Mouse (Mus musculus) ES-CJ7 (cell line): ENCODE measurements at regions not wholly inside any gene's neighbourhood (a gene's known extent, or its start where the extent isn't known, plus 50 kb on each side); places are given as distances from the start of the nearest gene placed in this dataset.

Experiments used
- DNase-seq: peaks from one replicate; pipeline ENCODE4 v3.0.0; 2011; ENCODE audit warnings: low read depth, low spot score

DNA sequence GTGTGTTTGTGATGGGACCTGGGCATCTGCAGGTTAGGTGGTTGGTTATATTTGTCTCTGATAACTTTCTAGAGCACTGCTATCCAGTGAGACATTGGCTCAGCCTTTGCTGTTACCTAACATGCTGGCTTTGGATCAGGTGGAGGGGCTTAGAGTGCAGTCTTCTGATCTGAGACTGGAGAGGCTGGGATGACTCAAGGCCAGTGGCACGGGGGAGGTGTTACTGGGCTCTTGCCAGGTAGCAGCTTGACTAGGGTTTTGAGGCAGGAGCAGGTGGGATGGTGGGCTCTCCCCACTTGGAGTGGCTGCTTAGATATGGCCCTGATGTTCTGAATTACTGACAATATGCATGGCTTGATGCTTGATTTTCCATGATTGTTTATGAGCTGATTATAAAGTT is 236.0 kb downstream of the Zfp704 start:
- DNase-seq: no peak

GRCm38 (mm10) chr3:9370096-9370495 is 239.8 kb downstream of the Zfp704 start:
- DNase-seq: peak; percentile 42

DNA sequence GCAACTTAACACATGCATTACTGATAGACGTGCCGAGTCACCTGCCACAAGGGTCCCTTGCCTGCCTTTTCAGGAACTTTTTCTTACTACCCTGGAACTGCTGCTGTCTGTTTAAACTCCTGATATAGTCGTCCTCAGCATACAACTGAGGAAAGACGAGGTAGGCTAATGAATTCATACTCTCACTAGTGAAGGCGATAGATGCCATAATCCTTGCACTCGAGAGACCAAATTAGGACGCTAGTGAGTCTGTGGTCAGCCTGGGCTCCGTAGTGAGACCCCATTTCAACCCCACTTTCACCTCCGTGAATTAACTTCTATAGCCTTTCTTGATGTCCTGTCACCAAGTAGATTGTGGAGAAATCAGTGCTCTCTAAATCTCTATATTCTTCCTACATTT is 244.1 kb downstream of the Zfp704 start:
- DNase-seq: no peak

DNA sequence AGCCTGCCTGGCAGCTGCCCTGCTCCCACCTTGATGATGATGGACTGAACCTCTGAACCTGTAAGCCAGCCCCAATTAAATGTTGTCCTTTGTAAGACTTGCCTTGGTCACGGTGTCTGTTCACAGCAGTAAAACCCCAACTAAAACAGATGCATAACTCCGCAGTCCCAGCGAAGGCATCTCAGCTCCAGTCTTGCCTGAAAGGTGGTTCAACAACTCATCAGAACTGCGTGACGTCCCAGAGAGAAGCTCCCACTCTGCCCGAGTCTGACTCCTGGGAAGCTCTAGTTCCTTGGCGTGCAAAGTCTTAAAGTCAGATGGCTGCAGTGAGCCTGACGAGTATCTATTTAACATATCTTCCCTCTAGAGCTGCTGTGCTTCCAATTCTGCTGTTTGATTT is 250.7 kb downstream of the Zfp704 start:
- DNase-seq: no peak

DNA sequence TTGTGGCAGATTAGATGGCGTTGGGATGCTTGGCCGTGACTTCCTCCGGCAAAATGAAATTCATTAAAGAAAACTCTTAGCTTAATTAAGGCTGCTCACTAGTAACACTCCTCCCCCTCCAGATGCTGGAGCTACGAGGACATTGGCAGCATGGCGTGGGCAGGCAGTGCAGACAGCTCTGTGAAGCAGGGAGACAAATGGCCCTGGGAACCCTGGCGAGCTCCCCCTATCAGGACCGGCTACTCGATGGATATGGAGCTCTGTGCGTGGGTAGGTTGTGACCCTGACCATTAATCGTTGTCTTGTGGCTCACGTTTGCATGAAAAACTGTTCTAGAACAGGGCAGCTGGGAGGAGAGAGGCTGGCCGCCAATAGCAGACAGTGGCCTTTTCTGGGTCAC is 251.8 kb downstream of the Zfp704 start:
- no peak for DNase-seq

GRCm38 (mm10) chr3:9357639-9358038 is 252.2 kb downstream of the Zfp704 start:
- no peak for DNase-seq

DNA sequence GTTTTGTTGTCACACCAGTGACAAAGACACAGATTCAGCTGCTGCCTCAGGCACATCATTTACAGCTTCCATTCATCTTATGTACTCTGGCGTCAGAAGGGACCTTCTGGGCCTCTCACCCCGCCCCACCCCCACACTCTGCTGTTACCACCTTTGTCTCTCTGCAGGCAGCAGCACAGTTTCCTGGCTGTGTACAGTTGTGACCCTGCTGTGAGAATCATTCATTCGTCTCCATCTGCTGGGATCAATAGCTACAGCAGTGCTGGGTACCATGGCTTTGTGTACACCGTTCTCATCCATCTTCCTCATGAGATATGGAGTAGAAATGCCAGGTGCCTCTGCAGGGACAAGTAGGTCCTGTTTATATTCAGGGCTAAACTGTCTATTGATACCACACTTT is 254.0 kb downstream of the Zfp704 start:
- DNase-seq: peak; percentile 28

DNA sequence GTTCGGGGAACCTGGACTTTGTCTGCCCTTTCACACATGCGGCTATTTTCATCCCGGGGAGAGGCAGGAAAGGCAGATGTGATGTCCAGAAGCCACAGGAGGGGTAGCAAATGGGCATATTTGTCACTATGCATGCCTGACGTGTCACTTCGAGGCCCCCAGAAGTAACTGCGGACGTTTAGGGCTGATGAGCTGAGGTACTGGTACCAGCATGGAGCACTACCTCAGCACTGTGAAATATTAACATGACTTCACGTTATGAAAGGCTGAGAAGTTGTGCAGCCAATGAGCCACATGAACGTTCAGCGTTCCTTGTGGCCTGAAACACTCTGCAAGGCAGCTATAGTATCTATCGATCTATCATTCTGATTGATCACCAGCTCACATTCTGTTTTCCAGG is 255.1 kb downstream of the Zfp704 start:
- DNase-seq: no peak

DNA sequence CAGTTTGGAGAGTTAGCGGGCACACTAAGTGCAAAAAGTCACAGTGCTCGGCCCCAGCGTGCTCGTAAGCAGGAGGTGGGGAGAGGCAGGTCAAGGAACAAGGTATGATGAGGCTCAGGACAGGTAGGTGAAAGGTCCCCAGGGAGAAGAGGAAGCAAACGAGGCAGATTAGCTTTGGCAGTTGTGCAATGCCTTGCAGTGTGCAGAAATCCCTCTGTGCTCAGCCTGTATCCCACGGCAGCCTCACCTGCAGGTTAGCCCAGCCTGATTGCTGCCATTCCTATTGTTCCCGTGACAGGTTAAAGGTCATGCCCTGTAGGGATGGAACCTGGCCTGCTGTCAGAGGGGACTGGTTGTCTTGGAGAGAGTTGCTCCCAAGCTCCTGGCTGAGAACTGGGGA is 257.6 kb downstream of the Zfp704 start:
- DNase-seq: peak; percentile 29

DNA sequence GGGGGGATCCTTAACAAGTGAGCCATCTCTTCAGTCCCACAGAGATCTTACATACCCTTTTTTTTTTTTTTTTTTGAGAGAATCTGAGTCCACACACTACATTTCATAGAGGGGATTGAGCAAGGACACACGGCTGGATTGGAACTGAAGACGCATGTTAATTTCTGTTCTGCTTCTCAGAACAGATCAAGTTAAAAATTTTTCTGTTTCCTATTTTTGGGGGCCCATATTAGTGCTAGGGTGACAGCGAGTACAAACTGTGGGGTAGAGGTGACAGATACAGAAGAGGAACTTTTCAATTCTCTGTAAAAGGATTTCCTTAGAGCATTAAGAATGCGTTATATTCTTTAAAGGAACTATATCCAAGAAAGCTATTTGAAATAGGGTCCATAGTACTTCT is 260.1 kb downstream of the Zfp704 start:
- no peak for DNase-seq

DNA sequence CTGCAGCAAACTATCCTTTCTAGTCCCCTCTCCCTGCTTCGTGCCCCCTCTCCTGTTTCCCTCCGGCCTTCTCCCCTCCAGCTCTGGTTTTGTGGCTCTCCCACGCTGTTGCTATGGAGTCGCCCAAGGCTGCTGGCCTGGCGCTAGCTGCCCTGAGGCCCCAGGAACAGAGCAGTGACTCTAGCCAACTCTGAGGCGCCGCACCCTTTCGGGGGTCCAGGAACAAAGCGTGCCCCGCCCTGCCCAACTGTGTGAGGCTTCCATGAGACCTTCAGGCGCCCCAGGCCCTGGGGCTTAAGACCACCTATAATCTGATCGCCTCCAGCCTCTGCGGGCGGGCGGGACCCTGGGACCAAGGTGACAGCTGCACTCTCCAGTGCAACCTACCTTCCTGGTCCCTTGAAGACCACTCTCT is 262.4 kb downstream of the Zfp704 start:
- DNase-seq: peak; percentile 54

GRCm38 (mm10) chr3:9346857-9347445 is 262.9 kb downstream of the Zfp704 start:
- DNase-seq: peak; percentile 34

DNA sequence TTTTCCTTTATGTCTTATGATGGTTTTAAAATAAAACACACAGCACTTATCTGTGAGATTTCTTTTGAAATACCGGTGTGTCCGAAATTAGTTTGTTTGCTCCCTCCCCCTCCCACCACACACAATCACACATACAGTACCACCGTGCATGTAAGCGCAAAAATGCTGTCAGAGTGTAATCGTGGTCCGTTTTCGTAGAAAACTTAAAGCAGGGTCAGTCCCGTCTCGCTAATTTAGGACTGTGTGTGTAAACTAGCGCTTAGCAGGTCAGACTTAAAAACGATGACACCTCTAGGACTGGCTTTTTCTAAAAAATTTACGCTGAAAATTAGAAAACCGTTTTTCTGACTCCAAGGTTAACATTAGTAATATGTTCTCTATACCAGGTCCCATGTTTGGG is 263.5 kb downstream of the Zfp704 start:
- no peak for DNase-seq

DNA sequence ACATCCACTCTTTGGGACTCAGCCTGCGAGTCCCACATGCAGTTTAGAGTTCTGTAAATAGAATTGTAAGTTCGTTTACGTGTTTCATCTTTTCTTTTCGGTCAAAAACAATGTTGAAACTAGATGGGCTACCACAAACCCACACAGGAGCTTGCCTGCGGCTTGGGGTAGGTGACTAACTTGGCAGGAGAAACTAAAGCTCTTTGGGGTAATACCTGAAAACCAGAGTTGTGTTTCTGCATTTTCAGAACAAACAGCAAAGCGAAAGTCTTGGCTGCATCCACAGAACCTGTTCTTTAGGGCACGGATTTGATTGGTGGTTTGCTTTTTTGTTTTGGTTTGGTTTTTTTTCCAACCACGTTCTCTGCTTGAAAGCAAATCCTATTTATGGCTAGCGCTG is 264.0 kb downstream of the Zfp704 start:
- no peak for DNase-seq

DNA sequence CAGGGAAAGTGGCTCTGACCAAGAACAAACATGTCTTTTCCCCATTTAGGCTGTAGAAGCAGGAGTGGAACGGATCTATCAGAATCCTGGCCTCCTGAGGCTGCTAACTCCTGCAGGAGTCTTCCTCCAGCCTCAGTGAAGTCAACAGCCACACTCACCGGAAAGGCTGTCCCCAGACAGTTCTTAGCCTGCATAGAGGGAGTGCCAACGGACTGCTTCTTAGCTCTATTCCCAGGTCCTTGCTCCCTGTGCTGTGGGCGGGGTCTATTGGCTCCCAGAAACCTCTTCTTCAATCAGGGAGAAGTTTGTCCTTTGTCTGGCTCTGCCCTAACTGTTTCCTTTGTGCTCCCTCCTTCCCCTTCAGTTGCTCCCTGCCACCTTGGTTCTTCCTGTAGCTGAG is 266.3 kb downstream of the Zfp704 start:
- DNase-seq: peak; percentile 83

DNA sequence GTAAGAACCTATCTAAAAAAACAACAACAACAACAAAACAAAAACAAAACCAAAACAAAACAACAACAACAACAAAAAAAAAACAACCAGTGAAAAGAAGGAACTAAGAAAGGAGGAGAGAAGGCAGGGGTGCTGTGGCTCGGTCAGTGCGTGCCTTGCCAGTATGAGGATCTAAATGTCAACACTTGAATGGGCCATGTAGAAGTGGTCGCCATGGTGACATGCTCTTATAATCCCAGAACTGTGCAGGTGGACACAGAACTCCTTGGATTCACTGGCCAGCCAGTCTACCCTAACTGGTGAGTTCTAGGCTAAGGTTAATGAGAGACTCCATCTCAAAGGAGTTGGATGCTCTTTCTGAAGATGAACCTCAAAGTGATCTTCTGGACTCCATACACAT is 267.7 kb downstream of the Zfp704 start:
- no peak for DNase-seq

GRCm38 (mm10) chr3:9341657-9342056 is 268.2 kb downstream of the Zfp704 start:
- DNase-seq: no peak

DNA sequence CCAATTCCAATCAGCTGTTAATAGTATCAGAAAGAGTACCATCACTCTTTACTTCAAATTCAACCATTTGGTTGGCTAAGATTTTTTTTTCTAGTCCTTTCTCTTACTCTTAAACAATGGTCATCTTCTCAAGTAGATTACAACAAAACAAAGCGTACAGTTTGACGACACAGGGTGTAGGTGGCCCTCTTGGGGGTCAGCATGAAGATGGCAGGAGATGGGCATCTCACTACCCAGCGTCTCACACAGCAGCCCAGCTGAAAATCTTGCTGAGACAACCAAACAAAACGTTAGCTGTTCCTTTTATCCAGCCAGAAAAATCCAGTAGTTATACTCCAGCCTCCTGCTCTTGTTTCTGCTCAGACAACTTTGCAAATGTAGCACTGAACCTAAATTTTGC is 268.6 kb downstream of the Zfp704 start:
- DNase-seq: no peak

- peak; percentile 46 for DNase-seq
Measured at GRCm38 (mm10) chr3:9340788-9341187, 269.1 kb downstream of the Zfp704 start.

- no peak for DNase-seq
Measured at GRCm38 (mm10) chr3:9340344-9340743, 269.5 kb downstream of the Zfp704 start.

DNA sequence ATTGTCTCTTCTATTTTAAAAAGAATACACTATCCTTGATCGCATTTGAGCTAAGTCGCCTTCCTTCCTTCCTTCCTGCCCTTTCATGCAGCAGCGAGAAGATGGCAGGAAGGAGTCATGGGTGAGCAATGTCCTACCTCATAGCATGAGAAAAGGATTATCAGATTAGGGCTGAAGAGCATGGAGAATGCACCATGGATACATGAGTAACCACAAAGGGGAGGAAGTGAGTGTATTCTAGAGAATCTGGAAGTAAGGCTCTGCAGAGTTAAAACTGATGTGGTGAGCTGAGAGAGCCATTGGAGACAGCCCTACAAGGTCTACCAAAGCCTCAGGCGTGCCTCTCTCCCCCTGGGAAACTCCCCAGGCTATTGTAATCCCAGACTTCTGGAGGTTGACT is 270.2 kb downstream of the Zfp704 start:
- DNase-seq: no peak

DNA sequence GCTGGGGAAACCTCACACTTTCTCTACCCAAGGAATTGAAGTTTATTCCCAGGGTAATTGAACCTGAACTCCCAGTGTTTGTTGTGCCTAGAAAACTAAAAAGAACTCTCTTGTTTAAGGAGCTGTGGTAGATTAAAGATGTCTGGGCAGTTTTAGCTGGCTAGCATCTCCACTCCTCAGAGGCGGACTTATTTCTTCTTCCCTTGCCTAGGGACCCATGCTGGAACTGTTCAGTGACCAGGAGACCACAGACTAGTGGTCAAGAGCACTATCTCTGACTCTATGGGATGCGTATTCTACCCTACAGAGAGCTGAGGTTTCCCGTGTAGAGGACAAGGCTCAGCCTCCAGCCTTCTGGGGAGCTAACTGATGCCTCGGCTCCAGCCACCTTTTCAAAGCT is 274.3 kb downstream of the Zfp704 start:
- no peak for DNase-seq
